Mouse (Mus musculus) regulatory T cell (primary cell): ENCODE measurements at regions not wholly inside any gene's neighbourhood (a gene's known extent, or its start where the extent isn't known, plus 50 kb on each side); places are given as distances from the start of the nearest gene placed in this dataset.
"Not testable (repeated sequence)": the region's sequence is repeated elsewhere in the genome, so short reads cannot be mapped to it uniquely, and the experiment has no call there.

Experiments used
- in situ Hi-C: fragments of 300-600 bp; cut with MboI, MseI; formaldehyde crosslinking; loops from one replicate; pipeline ENCODE4 v1.15.1; 2025; ENCODE audit warnings: high pct_unique_total_duplicates

DNA sequence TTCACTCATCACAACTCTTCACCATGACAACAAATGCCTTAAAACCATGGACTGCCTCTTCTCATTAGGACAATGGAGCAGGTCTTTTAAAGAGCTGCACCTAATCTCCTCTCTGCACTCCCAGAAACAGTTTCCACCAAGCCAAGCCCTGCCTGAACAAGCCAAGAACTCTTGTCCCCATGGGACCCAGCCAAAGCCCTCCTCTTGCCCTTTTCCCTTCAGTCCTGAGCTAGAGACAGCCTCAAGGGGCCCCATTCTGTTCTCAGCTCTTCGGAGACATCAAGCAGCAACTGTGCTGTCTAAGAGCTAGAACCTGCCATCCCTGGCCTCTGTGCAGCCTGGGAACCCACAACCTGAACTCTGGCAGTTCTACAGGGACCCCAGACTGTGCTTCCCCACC lies 345.0 kb upstream of the Irak1bp1 start:
- in situ Hi-C loops = no loop called here

GRCm38 (mm10) chr9:82493440-82493839 lies 335.9 kb upstream of the Irak1bp1 start:
- in situ Hi-C loops = no loop called here

GRCm38 (mm10) chr9:82510014-82510413 lies 319.3 kb upstream of the Irak1bp1 start:
- in situ Hi-C loops = loop anchor here (10.0 kb wide), 1 partner anchor 1955 kb away; no protein-coding TSS in a partner anchor

DNA sequence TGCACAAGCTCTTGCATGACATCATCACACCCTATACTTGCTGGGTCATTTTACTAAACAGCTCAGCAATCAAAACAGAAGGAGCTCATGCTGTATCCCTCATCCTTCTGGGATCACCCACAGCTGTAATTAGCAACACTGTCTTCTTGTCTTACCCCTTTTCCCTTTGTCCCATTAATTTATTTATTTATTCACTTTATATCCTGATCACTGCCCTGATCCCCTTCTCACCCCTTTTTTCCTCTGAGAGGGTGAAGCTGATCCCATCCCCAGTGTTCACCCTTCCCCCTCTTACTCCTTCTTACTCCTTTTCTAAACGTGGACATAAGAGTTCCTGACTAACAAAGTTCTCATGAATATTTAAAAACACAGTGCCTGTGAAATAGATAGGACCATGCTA lies 310.3 kb upstream of the Irak1bp1 start:
- in situ Hi-C loops = loop anchor here (10.0 kb wide), 1 partner anchor 1964 kb away; no protein-coding TSS in a partner anchor

DNA sequence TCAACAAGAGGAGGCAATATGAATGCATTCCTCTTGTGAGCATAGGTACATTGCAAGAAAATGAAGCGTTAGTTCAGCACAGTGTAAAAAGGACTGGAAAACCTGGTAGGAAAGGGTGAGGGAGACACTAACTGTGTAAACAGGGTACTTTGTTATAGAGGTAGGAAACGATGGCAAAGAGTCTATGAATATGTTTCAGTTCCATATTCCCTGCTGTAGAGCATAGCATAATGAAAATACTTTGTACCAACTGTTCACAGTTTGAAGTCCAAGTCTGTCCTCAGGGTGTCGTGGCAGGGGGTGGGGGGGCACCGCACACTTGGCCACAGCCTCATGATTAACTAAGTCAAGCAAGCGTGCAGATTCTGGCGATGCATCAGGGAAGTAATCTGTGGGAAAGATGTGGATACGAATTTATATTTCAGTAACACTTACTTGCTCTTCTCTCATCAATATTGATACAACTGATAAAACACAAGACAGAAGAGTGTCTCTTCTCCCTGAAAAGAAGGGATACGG lies 301.4 kb upstream of the Irak1bp1 start:
- in situ Hi-C loops = loop anchor here (25.0 kb wide), 1 partner anchor 1491 kb away; no protein-coding TSS in a partner anchor

GRCm38 (mm10) chr9:82552726-82553125 lies 276.6 kb upstream of the Irak1bp1 start:
- in situ Hi-C loops = no loop called here

- in situ Hi-C loops = no loop called here
Measured at GRCm38 (mm10) chr9:82553213-82553612, 276.1 kb upstream of the Irak1bp1 start.

GRCm38 (mm10) chr9:82562551-82563465 lies 266.5 kb upstream of the Irak1bp1 start:
- in situ Hi-C loops = no loop called here

DNA sequence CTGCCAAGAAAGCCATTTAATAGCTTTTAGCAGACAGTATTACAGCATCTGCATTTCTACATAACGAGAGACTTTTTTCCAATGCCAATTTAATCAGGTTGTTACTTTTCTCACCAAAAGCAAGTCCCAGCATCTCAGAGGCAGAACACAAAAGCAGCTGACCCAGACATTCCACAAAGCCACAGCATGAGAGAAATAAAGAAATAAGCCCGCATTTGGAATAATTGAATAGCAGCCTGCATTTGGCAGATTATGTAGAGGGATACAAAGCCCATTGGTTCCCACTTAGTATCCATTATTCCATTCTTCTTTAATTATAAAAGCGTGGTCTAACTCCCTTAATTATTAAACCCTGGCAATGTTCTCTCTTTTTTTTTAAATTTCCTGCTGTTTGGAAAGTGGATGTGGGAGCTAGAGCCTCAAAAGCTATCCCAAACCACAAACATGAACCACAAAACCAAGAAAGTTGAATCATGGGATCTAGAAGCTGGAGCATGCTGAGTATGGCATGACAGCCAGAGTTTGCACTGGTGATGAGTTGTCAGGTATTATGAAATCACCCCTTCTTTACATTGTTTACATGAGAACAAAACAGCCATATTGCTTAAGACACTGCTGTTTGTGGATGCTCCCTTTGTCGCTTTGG lies 247.8 kb upstream of the Irak1bp1 start:
- in situ Hi-C loops = no loop called here

DNA sequence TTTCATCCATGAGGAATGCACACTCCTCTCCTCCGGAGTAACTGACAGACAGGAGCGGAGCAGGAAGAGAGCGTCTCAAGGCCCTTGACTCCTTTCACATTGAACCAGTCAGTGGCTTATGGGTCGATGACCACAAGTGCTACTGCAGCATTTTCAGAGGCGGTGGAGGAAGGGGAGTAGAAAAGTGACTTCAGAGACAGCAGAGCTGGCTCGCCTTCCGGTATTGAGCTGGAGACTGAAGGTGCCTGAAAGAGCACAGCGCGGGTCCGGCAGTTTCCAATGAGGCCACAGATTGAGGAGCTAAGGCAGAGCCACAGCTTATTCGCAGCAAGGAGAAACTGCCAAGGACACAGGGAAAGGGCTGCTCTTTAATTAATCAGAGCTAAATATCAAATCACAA lies 220.2 kb upstream of the Irak1bp1 start:
- in situ Hi-C loops = loop anchor here (10.0 kb wide), 1 partner anchor 554 kb away; no protein-coding TSS in a partner anchor

DNA sequence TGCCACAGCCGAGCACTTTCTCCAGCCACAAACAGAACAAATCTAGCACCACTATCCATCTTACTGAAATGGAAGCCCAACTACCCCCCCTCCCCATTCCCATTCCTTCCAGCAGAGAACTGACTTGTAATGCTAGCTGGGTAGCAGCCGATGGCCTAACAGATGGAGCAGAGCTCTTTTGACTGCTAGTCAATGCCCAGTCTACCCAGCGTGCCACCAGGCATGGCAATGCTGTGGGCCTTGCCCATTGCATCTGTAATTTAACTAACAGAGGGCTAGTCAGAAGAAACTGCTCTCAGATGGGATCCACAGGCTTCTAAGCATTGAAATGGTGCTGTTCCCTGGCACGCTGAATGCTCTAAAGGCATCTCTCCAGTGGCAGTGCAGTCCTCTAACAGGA lies 219.4 kb upstream of the Irak1bp1 start:
- in situ Hi-C loops = loop anchor here (10.0 kb wide), 1 partner anchor 555 kb away; no protein-coding TSS in a partner anchor

DNA sequence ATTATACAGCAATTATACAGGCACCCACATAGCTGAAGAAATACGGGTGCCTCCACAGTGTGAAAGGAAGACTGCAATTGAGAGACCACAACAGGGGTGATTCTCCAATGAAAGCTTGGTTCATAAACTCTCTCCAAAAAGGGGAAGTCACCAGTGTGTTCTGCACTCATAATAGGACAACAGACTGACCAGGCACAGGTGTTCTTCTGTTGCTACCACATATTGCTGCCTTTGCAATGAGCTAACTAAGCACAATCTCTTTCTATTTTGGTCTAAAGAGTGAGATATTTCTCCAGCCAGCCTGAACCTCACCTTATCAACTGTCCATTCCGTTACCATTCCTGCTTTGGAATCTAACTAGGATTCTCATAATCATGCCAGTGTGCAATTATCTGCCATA lies 216.8 kb upstream of the Irak1bp1 start:
- in situ Hi-C loops = no loop called here

DNA sequence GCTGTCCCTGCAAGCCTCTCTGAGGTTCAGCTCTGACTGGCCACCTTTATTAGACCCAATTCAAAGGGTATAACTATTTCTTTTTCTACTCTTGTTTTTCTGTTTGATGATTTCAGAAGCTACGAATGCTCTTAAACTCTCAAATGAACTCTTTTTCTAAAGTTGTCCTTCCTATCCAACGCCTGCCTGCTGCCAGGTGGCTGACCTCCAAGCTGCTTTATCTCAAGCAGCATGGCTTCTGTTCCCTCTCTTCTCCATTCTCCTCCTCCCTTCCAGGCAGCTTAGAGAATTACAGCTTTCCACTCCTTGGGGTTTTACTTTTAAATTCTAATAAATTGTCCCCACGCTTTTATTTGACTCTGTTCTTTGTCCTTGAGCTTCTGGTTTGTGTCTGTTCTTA lies 196.9 kb upstream of the Irak1bp1 start:
- in situ Hi-C loops = no loop called here

- in situ Hi-C loops = no loop called here
Measured at GRCm38 (mm10) chr9:82640277-82640676, 189.1 kb upstream of the Irak1bp1 start.

- in situ Hi-C loops = no loop called here
Measured at GRCm38 (mm10) chr9:82643900-82644299, 185.4 kb upstream of the Irak1bp1 start.

GRCm38 (mm10) chr9:82655511-82655910 lies 173.8 kb upstream of the Irak1bp1 start:
- in situ Hi-C loops = not testable (repeated sequence)

GRCm38 (mm10) chr9:82682196-82682595 lies 147.1 kb upstream of the Irak1bp1 start:
- in situ Hi-C loops = no loop called here

- in situ Hi-C loops = no loop called here
Measured at GRCm38 (mm10) chr9:82709411-82709983, 119.8 kb upstream of the Irak1bp1 start.

- in situ Hi-C loops = no loop called here
Measured at GRCm38 (mm10) chr9:82709991-82710593, 119.2 kb upstream of the Irak1bp1 start.

- in situ Hi-C loops = no loop called here
Measured at GRCm38 (mm10) chr9:82710945-82711516, 118.3 kb upstream of the Irak1bp1 start.
